Mouse (Mus musculus): ENCODE measurements around the gene Grb10. TPM values are rescaled to one million over a fixed set of nuclear protein-coding genes. Genes with fewer than 3 reads are reported as not detected.

The Grb10 gene
- polyA plus RNA-seq, 1 experiment from 2014 or later, result 228 TPM

GRCm38 (mm10) chr11:11993183-11993582 lies 45.3 kb downstream of the Grb10 start:
- no peak overlapping the region for H3K4me2 ChIP-seq (replicated peaks; ENCODE audit: low read depth, low read length)
- H3K27ac ChIP-seq (ENCODE audit: low read depth, low read length), result no peak overlapping the region
- no peak overlapping the region for H3K9ac ChIP-seq (ENCODE audit: low read depth, low read length)
- WGBS, result 86% methylated on average over 2 of the region's 2 CpGs
- H3K27me3 ChIP-seq (ENCODE audit: control insufficient read depth, insufficient read depth, low read length), result no peaks in the 10 kb centered on the region
- no peak for ATAC-seq (ENCODE audit: low FRiP score, low TSS enrichment)
- no peaks in the 10 kb centered on the region; the same call in 1 of the 2 replicates for H3K36me3 ChIP-seq (ENCODE audit: control insufficient read depth, insufficient read depth, low read length)
- no peaks in the 10 kb centered on the region for H3K4me1 ChIP-seq (ENCODE audit: control insufficient read depth, insufficient read depth, low read length)
- no peak overlapping the region for H3K4me3 ChIP-seq (ENCODE audit: low read length)
- no peaks in the 10 kb centered on the region for H3K9me3 ChIP-seq (ENCODE audit: control insufficient read depth, low read length)

GRCm38 (mm10) chr11:11989850-11990249 lies 48.6 kb downstream of the Grb10 start:
- Histone ChIP-seq H3K36me3 (ENCODE audit: control insufficient read depth, insufficient read depth, low read length) (peaks cover 3% of the 10 kb centered on the region; the same call in 1 of the 2 replicates), H3K4me1 (ENCODE audit: control insufficient read depth, insufficient read depth, low read length) (no peaks in the 10 kb centered on the region), H3K27me3 (ENCODE audit: control insufficient read depth, insufficient read depth, low read length) (no peaks in the 10 kb centered on the region), H3K9me3 (ENCODE audit: control insufficient read depth, low read length) (no peaks in the 10 kb centered on the region), H3K4me2 (replicated peaks; ENCODE audit: low read depth, low read length) (no peak overlapping the region), H3K27ac (ENCODE audit: low read depth, low read length) (no peak overlapping the region), H3K9ac (ENCODE audit: low read depth, low read length) (no peak overlapping the region), H3K4me3 (ENCODE audit: low read length) (no peak overlapping the region)
- WGBS, result 77% methylated on average over 4 of the region's 4 CpGs
- no peak for ATAC-seq (ENCODE audit: low FRiP score, low TSS enrichment)

- Histone ChIP-seq H3K27ac (ENCODE audit: low read depth, low read length) (no peak overlapping the region), H3K9me3 (ENCODE audit: control insufficient read depth, low read length) (no peaks in the 10 kb centered on the region), H3K27me3 (ENCODE audit: control insufficient read depth, insufficient read depth, low read length) (no peaks in the 10 kb centered on the region), H3K4me2 (replicated peaks; ENCODE audit: low read depth, low read length) (no peak overlapping the region), H3K4me3 (ENCODE audit: low read length) (no peak overlapping the region), H3K9ac (ENCODE audit: low read depth, low read length) (no peak overlapping the region), H3K36me3 (ENCODE audit: control insufficient read depth, insufficient read depth, low read length) (peaks cover 7% of the 10 kb centered on the region; the same call in 1 of the 2 replicates), H3K4me1 (ENCODE audit: control insufficient read depth, insufficient read depth, low read length) (no peaks in the 10 kb centered on the region)
- WGBS, result 87% methylated on average over 3 of the region's 3 CpGs
- no peak for ATAC-seq (ENCODE audit: low FRiP score, low TSS enrichment)
Measured at GRCm38 (mm10) chr11:11987233-11987632, 51.2 kb downstream of the Grb10 start.

GRCm38 (mm10) chr11:11978611-11979197 lies 59.8 kb downstream of the Grb10 start:
- WGBS, result 70% methylated on average over 5 of the region's 5 CpGs
- H3K4me2 ChIP-seq (replicated peaks; ENCODE audit: low read depth, low read length), result no peak overlapping the region
- no peaks in the 10 kb centered on the region for H3K9me3 ChIP-seq (ENCODE audit: control insufficient read depth, low read length)
- no peak overlapping the region for H3K9ac ChIP-seq (ENCODE audit: low read depth, low read length)
- H3K27ac ChIP-seq (ENCODE audit: low read depth, low read length), result no peak overlapping the region
- H3K4me3 ChIP-seq (ENCODE audit: low read length), result no peak overlapping the region
- no peaks in the 10 kb centered on the region for H3K4me1 ChIP-seq (ENCODE audit: control insufficient read depth, insufficient read depth, low read length)
- H3K27me3 ChIP-seq (ENCODE audit: control insufficient read depth, insufficient read depth, low read length), result no peaks in the 10 kb centered on the region
- peaks cover under 1% of the 10 kb centered on the region; the same call in 1 of the 2 replicates for H3K36me3 ChIP-seq (ENCODE audit: control insufficient read depth, insufficient read depth, low read length)
- ATAC-seq (ENCODE audit: low FRiP score, low TSS enrichment), result no peak; the same call in 1 of the 2 replicates

GRCm38 (mm10) chr11:11974591-11975255 lies 63.8 kb downstream of the Grb10 start:
- H3K4me2 ChIP-seq (replicated peaks; ENCODE audit: low read depth, low read length), result no peak overlapping the region
- no peak overlapping the region for H3K4me3 ChIP-seq (ENCODE audit: low read length)
- ATAC-seq (ENCODE audit: low FRiP score, low TSS enrichment), result peak; percentile 58
- no peak overlapping the region for H3K9ac ChIP-seq (ENCODE audit: low read depth, low read length)
- no peaks in the 10 kb centered on the region for H3K4me1 ChIP-seq (ENCODE audit: control insufficient read depth, insufficient read depth, low read length)
- no peaks in the 10 kb centered on the region for H3K27me3 ChIP-seq (ENCODE audit: control insufficient read depth, insufficient read depth, low read length)
- H3K27ac ChIP-seq (ENCODE audit: low read depth, low read length), result no peak overlapping the region
- H3K36me3 ChIP-seq (ENCODE audit: control insufficient read depth, insufficient read depth, low read length), result peaks cover 22% of the 10 kb centered on the region; the same call in 1 of the 2 replicates
- H3K9me3 ChIP-seq (ENCODE audit: control insufficient read depth, low read length), result no peaks in the 10 kb centered on the region
- WGBS, result 40% methylated on average over 10 of the region's 10 CpGs

GRCm38 (mm10) chr11:11973366-11974014 lies 65.0 kb downstream of the Grb10 start:
- peaks cover 32% of the 10 kb centered on the region; the same call in 1 of the 2 replicates for H3K36me3 ChIP-seq (ENCODE audit: control insufficient read depth, insufficient read depth, low read length)
- H3K9me3 ChIP-seq (ENCODE audit: control insufficient read depth, low read length), result no peaks in the 10 kb centered on the region
- H3K9ac ChIP-seq (ENCODE audit: low read depth, low read length), result no peak overlapping the region
- H3K27ac ChIP-seq (ENCODE audit: low read depth, low read length), result no peak overlapping the region
- H3K4me3 ChIP-seq (ENCODE audit: low read length), result no peak overlapping the region
- 45% methylated on average over 8 of the region's 8 CpGs for WGBS
- 0 out of 2 replicates have a peak, but pooled peaks cover 8% of the 10 kb centered on the region for H3K4me1 ChIP-seq (ENCODE audit: control insufficient read depth, insufficient read depth, low read length)
- no peaks in the 10 kb centered on the region for H3K27me3 ChIP-seq (ENCODE audit: control insufficient read depth, insufficient read depth, low read length)
- H3K4me2 ChIP-seq (replicated peaks; ENCODE audit: low read depth, low read length), result no peak overlapping the region
- ATAC-seq (ENCODE audit: low FRiP score, low TSS enrichment), result peak; percentile 85

- H3K27ac ChIP-seq (ENCODE audit: low read depth, low read length), result no peak overlapping the region; the same call in 1 of the 2 replicates
Measured at GRCm38 (mm10) chr11:11972401-11973110, 65.9 kb downstream of the Grb10 start.

GRCm38 (mm10) chr11:11970246-11970645 lies 68.2 kb downstream of the Grb10 start:
- no peak overlapping the region for H3K4me3 ChIP-seq (ENCODE audit: low read length)
- ATAC-seq (ENCODE audit: low FRiP score, low TSS enrichment), result no peak
- no peak overlapping the region for H3K9ac ChIP-seq (ENCODE audit: low read depth, low read length)
- no peak overlapping the region for H3K27ac ChIP-seq (ENCODE audit: low read depth, low read length)
- 0 out of 2 replicates have a peak, but pooled peaks cover 8% of the 10 kb centered on the region for H3K4me1 ChIP-seq (ENCODE audit: control insufficient read depth, insufficient read depth, low read length)
- H3K27me3 ChIP-seq (ENCODE audit: control insufficient read depth, insufficient read depth, low read length), result no peaks in the 10 kb centered on the region
- 93% methylated on average over 11 of the region's 11 CpGs for WGBS
- H3K9me3 ChIP-seq (ENCODE audit: control insufficient read depth, low read length), result no peaks in the 10 kb centered on the region
- H3K36me3 ChIP-seq (ENCODE audit: control insufficient read depth, insufficient read depth, low read length), result peaks cover 54% of the 10 kb centered on the region
- H3K4me2 ChIP-seq (replicated peaks; ENCODE audit: low read depth, low read length), result no peak overlapping the region

More at GRCm38 (mm10) chr11:11972401-11973110, 65.9 kb downstream of the Grb10 start:
- Histone ChIP-seq H3K9me3 (ENCODE audit: control insufficient read depth, low read length) (no peaks in the 10 kb centered on the region), H3K27me3 (ENCODE audit: control insufficient read depth, insufficient read depth, low read length) (no peaks in the 10 kb centered on the region), H3K4me1 (ENCODE audit: control insufficient read depth, insufficient read depth, low read length) (0 out of 2 replicates have a peak, but pooled peaks cover 8% of the 10 kb centered on the region), H3K9ac (ENCODE audit: low read depth, low read length) (no peak overlapping the region), H3K4me3 (ENCODE audit: low read length) (no peak overlapping the region), H3K4me2 (replicated peaks; ENCODE audit: low read depth, low read length) (no peak overlapping the region), H3K36me3 (ENCODE audit: control insufficient read depth, insufficient read depth, low read length) (peaks cover 39% of the 10 kb centered on the region)
- WGBS, result 88% methylated on average over 6 of the region's 6 CpGs
- no peak for ATAC-seq (ENCODE audit: low FRiP score, low TSS enrichment)
